Mouse (Mus musculus): ENCODE results near the gene Eif4e1b. TPM values are rescaled to one million over a fixed set of nuclear protein-coding genes. Genes with fewer than 3 reads are reported as not detected.
"Not testable (repeated sequence)": the region's sequence is repeated elsewhere in the genome, so short reads cannot be mapped to it uniquely, and the experiment has no call there.

The Eif4e1b gene
- total RNA-seq, 2 experiments from 2014 or later = not detected

GRCm38 (mm10) chr13:54765281-54766191, 18.3 kb upstream of the Eif4e1b start:
- Histone ChIP-seq H3K27ac (peak overlapping the region; percentile 97), H3K4me3 (peak overlapping the region; percentile 83)
- DNase-seq (ENCODE audit: extremely low spot score in 1 of 2, low spot score in 2 of 2) = peak; percentile 46 to 51
- intact Hi-C loops (cut with DNase I) = loop anchor here (1.0 kb wide), 1 partner anchor 16 kb away; no protein-coding TSS in a partner anchor
- no peak for TF ChIP-seq CTCF (IDR thresholded peaks at IDR 0.05)

- peak; percentile 86 for TF ChIP-seq CTCF (IDR thresholded peaks at IDR 0.05)
- H3K4me3 ChIP-seq = peak within 1 kb of the TSS; percentile 83
- DNase-seq (ENCODE audit: extremely low spot score in 1 of 2, low spot score in 2 of 2) = peak; percentile 88 to 91
- intact Hi-C loops (cut with DNase I) = loop anchor here (1.0 kb wide), 1 partner anchor 15 kb away; no protein-coding TSS in a partner anchor
- peak within 1 kb of the TSS; percentile 97 for H3K27ac ChIP-seq
These were observed 17.5 kb upstream of the Eif4e1b start, which contains the start of gene Sncb for GRCm38 (mm10) chr13:54766192-54766768. Sncb (minus strand) TSS chr13:54766595.

GRCm38 (mm10) chr13:54767012-54767411, 16.8 kb upstream of the Eif4e1b start:
- no peak overlapping the region for H3K4me3 ChIP-seq
- intact Hi-C loops (cut with DNase I) = no loop called here
- no peak for TF ChIP-seq CTCF (IDR thresholded peaks at IDR 0.05)
- peak overlapping the region; percentile 97 for H3K27ac ChIP-seq
- no peak for DNase-seq (ENCODE audit: extremely low spot score in 1 of 2, low spot score in 2 of 2)

GRCm38 (mm10) chr13:54780592-54780991, 3.2 kb upstream of the Eif4e1b start:
- intact Hi-C loops (cut with DNase I) = no loop called here
- Histone ChIP-seq H3K4me3 (no peak overlapping the region), H3K27ac (peak overlapping the region; percentile 74)
- no peak for DNase-seq (ENCODE audit: extremely low spot score in 1 of 2, low spot score in 2 of 2)
- TF ChIP-seq CTCF (IDR thresholded peaks at IDR 0.05) = no peak

- TF ChIP-seq CTCF (IDR thresholded peaks at IDR 0.05) = no peak
- DNase-seq (ENCODE audit: extremely low spot score in 1 of 2, low spot score in 2 of 2) = no peak
- intact Hi-C loops (cut with DNase I) = loop anchor here (1.0 kb wide), 1 partner anchor 15 kb away; the partner anchor contains the start of gene Sncb
- no peak overlapping the region for H3K4me3 ChIP-seq
- H3K27ac ChIP-seq = peak overlapping the region; percentile 74
These were observed 2.7 kb upstream of the Eif4e1b start for GRCm38 (mm10) chr13:54781086-54781485.

- H3K4me3 ChIP-seq = no peak overlapping the region
- no peak for DNase-seq (ENCODE audit: extremely low spot score in 1 of 2, low spot score in 2 of 2)
- intact Hi-C loops (cut with DNase I) = no loop called here
- no peak for TF ChIP-seq CTCF (IDR thresholded peaks at IDR 0.05)
- no peak overlapping the region for H3K27ac ChIP-seq
These were observed 563 bp upstream of the Eif4e1b start for GRCm38 (mm10) chr13:54783235-54783634.

- H3K4me3 ChIP-seq; intact Hi-C loops (cut with DNase I); DNase-seq (ENCODE audit: extremely low spot score in 1 of 2, low spot score in 2 of 2): not testable (repeated sequence)
These were observed 3.8 kb downstream of the Eif4e1b start for GRCm38 (mm10) chr13:54787591-54787990.

GRCm38 (mm10) chr13:54788740-54789560, 5.2 kb downstream of the Eif4e1b start, which contains the start of gene Tspan17:
Tspan17 (plus strand) TSS chr13:54789377.
- peak; percentile 92 to 93 for DNase-seq (ENCODE audit: extremely low spot score in 1 of 2, low spot score in 2 of 2)
- intact Hi-C loops (cut with DNase I) = no loop called here
- peak within 1 kb of the TSS; percentile 56 for H3K4me3 ChIP-seq
- TF ChIP-seq CTCF (IDR thresholded peaks at IDR 0.05) = no peak
- H3K27ac ChIP-seq = peak within 1 kb of the TSS; percentile 84

More at GRCm38 (mm10) chr13:54787591-54787990, 3.8 kb downstream of the Eif4e1b start:
- H3K27ac ChIP-seq = not testable (repeated sequence)

GRCm38 (mm10) chr13:54789561-54790397, 6.0 kb downstream of the Eif4e1b start:
- peak overlapping the region; percentile 84 for H3K27ac ChIP-seq
- intact Hi-C loops (cut with DNase I) = no loop called here
- H3K4me3 ChIP-seq = peak overlapping the region; percentile 56
- TF ChIP-seq CTCF (IDR thresholded peaks at IDR 0.05) = no peak
- peak; percentile 54 to 62 for DNase-seq (ENCODE audit: extremely low spot score in 1 of 2, low spot score in 2 of 2)

Measured in left cerebral cortex, adult 2 months (tissue).